Mouse (Mus musculus) ES-E14 (cell line): ENCODE measurements around the gene Fstl3. TPM values are rescaled to one million over a fixed set of nuclear protein-coding genes. Genes with fewer than 3 reads are reported as not detected.

ENCODE experiments used
- DNase-seq: peaks from one replicate; pipeline ENCODE4 v3.0.0-alpha.2; 2013; ENCODE audit warnings: low read depth, low spot score
- H3K27ac ChIP-seq: 2 replicates; pipeline ENCODE4 v1.5.1; 2012; ENCODE audit warnings: low read depth, mild to moderate bottlenecking, low read length, moderate library complexity, mixed read lengths; ENCODE audit not compliant: poor library complexity, insufficient read depth, severe bottlenecking
- H3K36me3 ChIP-seq: 2 replicates; pipeline ENCODE4 v1.6.1; 2012; ENCODE audit warnings: mild to moderate bottlenecking, low read length, moderate library complexity, mixed read lengths; ENCODE audit not compliant: control insufficient read depth, poor library complexity, insufficient read depth, severe bottlenecking
- H3K4me1 ChIP-seq, 2 experiments: fragments of 150-350 bp in 1 of 2; sonication (generic) in 1 of 2; 2 replicates each; pipeline ENCODE4 v1.6.1; 2012; ENCODE audit warnings: low read length in 2 of 2, mild to moderate bottlenecking in 1 of 2, mixed read lengths in 1 of 2; ENCODE audit not compliant: control insufficient read depth in 2 of 2, insufficient read depth in 2 of 2, poor library complexity in 1 of 2
- H3K4me3 ChIP-seq, 2 experiments: fragments of 150-350 bp in 1 of 2; sonication (generic) in 1 of 2; 2 replicates each; pipeline ENCODE4 v1.5.1; 2012; ENCODE audit warnings: low read length in 2 of 2, low read depth in 1 of 2, mild to moderate bottlenecking in 1 of 2, mixed read lengths in 1 of 2; ENCODE audit not compliant: insufficient read depth in 1 of 2, poor library complexity in 1 of 2, severe bottlenecking in 1 of 2
- H3K9ac ChIP-seq: 2 replicates; pipeline ENCODE4 v1.6.1; 2012; ENCODE audit warnings: low read depth, mild to moderate bottlenecking, low read length, mixed read lengths; ENCODE audit not compliant: poor library complexity, insufficient read depth, severe bottlenecking
- H3K9me3 ChIP-seq: fragments of 150-350 bp; sonication (generic); 2 replicates; pipeline ENCODE4 v1.6.1; 2012; ENCODE audit warnings: low read depth, mild to moderate bottlenecking, low read length; ENCODE audit not compliant: control insufficient read depth, insufficient read depth
- CHD2 ChIP-seq: IDR thresholded peaks from 2 replicates; pipeline ENCODE4 v1.6.1; 2014; ENCODE audit warnings: mild to moderate bottlenecking, low read depth, low read length, inconsistent platforms
- HCFC1 ChIP-seq: IDR thresholded peaks from 2 replicates; pipeline ENCODE4 v1.6.1; 2012; ENCODE audit warnings: low read length, inconsistent platforms, borderline replicate concordance; ENCODE audit not compliant: insufficient read depth
- MAFK ChIP-seq: IDR thresholded peaks from 2 replicates; pipeline ENCODE4 v1.6.1; 2014; ENCODE audit warnings: mild to moderate bottlenecking, low read depth, low read length, inconsistent platforms; ENCODE audit not compliant: insufficient read depth
- ZC3H11A ChIP-seq: IDR thresholded peaks from 2 replicates; pipeline ENCODE4 v1.6.1; 2012; ENCODE audit warnings: low read depth, mild to moderate bottlenecking, inconsistent platforms, low read length, borderline replicate concordance
- ZNF384 ChIP-seq: IDR thresholded peaks from 2 replicates; pipeline ENCODE4 v1.6.1; 2012; ENCODE audit warnings: low read depth, low read length, inconsistent platforms
- in situ Hi-C, 2 experiments: fragments of 600-800 bp; cut with MboI; formaldehyde crosslinking; loops; one replicate each; pipeline ENCODE4 v1.15.1; 2025; ENCODE audit warnings: low sequenced_read_pairs in 2 of 2, inconsistent platforms in 1 of 2; ENCODE audit not compliant: unreplicated experiment in 2 of 2
- total RNA-seq: library from RNA; depleted of rRNA; stranded (reverse); fragments of 300-350 nt; gene quantifications from 2 replicates; pipeline ENCODE4 v1.2.3, GENCODE M21; 2012

Gene Fstl3
- total RNA-seq, 1 experiment, result 7.1 TPM

- in situ Hi-C loops, result no loop called here
- Histone ChIP-seq H3K4me3 (no peak within 1 kb of the TSS), H3K27ac (no peak within 1 kb of the TSS), H3K9me3 (no peaks in the 10 kb centered on the region), H3K4me1 (peaks cover 2 to 13% of the 10 kb centered on the region in 2 experiments; a peak in 3 of 4 replicates), H3K9ac (no peak within 1 kb of the TSS), H3K36me3 (no peaks in the 10 kb centered on the region)
- TF ChIP-seq ZC3H11A, result no peak
- no peak for TF ChIP-seq ZNF384
- TF ChIP-seq MAFK, result no peak
- TF ChIP-seq CHD2, result no peak
- TF ChIP-seq HCFC1, result no peak
- DNase-seq, result no peak
Observed at GRCm38 (mm10) chr10:79790861-79791260, 13.8 kb downstream of the Fstl3 start, which contains the start of gene Prss57. Prss57 (minus strand) TSS chr10:79790961.

GRCm38 (mm10) chr10:79792339-79793040, 15.4 kb downstream of the Fstl3 start:
- DNase-seq, result no peak
- H3K27ac ChIP-seq, result no peak overlapping the region
- TF ChIP-seq HCFC1 (no peak), CHD2 (no peak), ZC3H11A (no peak), ZNF384 (peak; percentile 53; the same call in 1 of the 2 replicates), MAFK (peak; percentile 93)
- in situ Hi-C loops, result no loop called here
- H3K9me3 ChIP-seq, result no peaks in the 10 kb centered on the region
- peaks cover 7 to 21% of the 10 kb centered on the region in 2 experiments for H3K4me1 ChIP-seq
- H3K4me3 ChIP-seq, result no peak overlapping the region
- no peaks in the 10 kb centered on the region for H3K36me3 ChIP-seq
- no peak overlapping the region for H3K9ac ChIP-seq

GRCm38 (mm10) chr10:79793051-79793737, 16.1 kb downstream of the Fstl3 start, which contains the start of gene Palm:
Palm (plus strand) TSS chr10:79793572.
- no peak for TF ChIP-seq ZNF384
- TF ChIP-seq HCFC1, result no peak; the same call in 1 of the 2 replicates
- no peak for TF ChIP-seq CHD2
- no peak for TF ChIP-seq ZC3H11A
- TF ChIP-seq MAFK, result no peak
- in situ Hi-C loops, result no loop called here
- DNase-seq, result no peak
- Histone ChIP-seq H3K9ac (peak within 1 kb of the TSS; percentile 93), H3K9me3 (no peaks in the 10 kb centered on the region), H3K4me3 (peak within 1 kb of the TSS; percentile 77 to 98), H3K36me3 (no peaks in the 10 kb centered on the region), H3K27ac (no peak within 1 kb of the TSS; the same call in 1 of the 2 replicates), H3K4me1 (peaks cover 7 to 24% of the 10 kb centered on the region in 2 experiments)

- Histone ChIP-seq H3K27ac (no peak overlapping the region; the same call in 1 of the 2 replicates), H3K9me3 (no peaks in the 10 kb centered on the region), H3K4me1 (peaks cover 10 to 26% of the 10 kb centered on the region in 2 experiments), H3K4me3 (peak overlapping the region; percentile 77 to 98), H3K9ac (peak overlapping the region; percentile 93), H3K36me3 (no peaks in the 10 kb centered on the region)
- DNase-seq, result no peak
- in situ Hi-C loops, result no loop called here
- TF ChIP-seq MAFK (no peak), CHD2 (no peak), ZC3H11A (no peak), HCFC1 (no peak), ZNF384 (no peak)
Observed at GRCm38 (mm10) chr10:79793738-79794490, 16.8 kb downstream of the Fstl3 start.
